Mouse (Mus musculus) brain, adult 2 months (tissue): ENCODE data around the gene Slc27a2.
"Not testable (repeated sequence)": the region's sequence is repeated elsewhere in the genome, so short reads cannot be mapped to it uniquely, and the experiment has no call there.

Experiments used
- DNase-seq: peaks from one replicate; pipeline ENCODE4 v3.0.0; 2011; ENCODE audit warnings: low read depth, low spot score

Slc27a2 gene

GRCm38 (mm10) chr2:126552357-126553290 lies at the start of gene Slc27a2:
Gene Slc27a2 (plus strand): TSS chr2:126552407.
- peak; percentile 45 for DNase-seq

GRCm38 (mm10) chr2:126505156-126505555 lies 47.1 kb upstream of the Slc27a2 start:
- no peak for DNase-seq

DNA sequence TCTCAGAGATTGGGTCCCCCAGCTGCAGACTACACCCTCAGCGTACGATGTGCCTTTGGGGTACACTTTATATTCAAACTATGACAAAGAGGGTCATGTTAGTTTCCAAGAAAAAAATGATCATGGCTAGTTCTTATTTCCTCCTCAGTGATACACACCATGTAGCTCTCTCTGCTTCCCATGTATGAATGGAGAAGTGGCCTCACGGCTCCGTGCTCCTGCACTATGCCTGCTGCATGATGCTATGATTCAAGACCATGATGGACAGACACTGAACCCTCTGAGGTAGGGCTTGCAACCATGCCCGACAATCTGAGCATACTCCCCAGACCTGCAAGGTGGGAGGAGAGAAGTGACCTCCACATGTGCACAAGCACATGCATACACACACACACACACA lies 44.7 kb upstream of the Slc27a2 start:
- DNase-seq, result no peak

- no peak for DNase-seq
These were observed 44.0 kb upstream of the Slc27a2 start for GRCm38 (mm10) chr2:126508228-126508627.

GRCm38 (mm10) chr2:126515069-126515826 lies 37.0 kb upstream of the Slc27a2 start:
- no peak for DNase-seq

GRCm38 (mm10) chr2:126519872-126520581 lies 32.2 kb upstream of the Slc27a2 start:
- no peak for DNase-seq

DNA sequence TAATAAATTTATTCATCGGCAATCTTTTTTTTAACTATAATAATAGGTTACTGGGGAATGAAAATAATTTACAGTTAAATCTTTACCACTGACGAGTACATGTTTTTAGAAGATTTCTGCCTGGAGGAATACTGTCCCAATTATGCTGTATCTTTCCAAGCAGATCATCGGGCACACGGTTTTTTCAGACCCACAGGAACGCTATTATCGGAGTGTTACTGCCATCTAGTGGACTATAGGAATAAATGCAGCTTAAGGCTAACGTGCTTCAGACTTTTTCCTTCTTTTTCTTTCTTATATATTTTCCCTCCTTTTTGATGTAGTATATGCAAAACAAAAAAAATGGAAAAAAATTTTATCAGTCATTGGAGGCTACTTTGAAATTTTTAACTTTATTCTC lies 31.4 kb upstream of the Slc27a2 start:
- peak; percentile 71 for DNase-seq

DNA sequence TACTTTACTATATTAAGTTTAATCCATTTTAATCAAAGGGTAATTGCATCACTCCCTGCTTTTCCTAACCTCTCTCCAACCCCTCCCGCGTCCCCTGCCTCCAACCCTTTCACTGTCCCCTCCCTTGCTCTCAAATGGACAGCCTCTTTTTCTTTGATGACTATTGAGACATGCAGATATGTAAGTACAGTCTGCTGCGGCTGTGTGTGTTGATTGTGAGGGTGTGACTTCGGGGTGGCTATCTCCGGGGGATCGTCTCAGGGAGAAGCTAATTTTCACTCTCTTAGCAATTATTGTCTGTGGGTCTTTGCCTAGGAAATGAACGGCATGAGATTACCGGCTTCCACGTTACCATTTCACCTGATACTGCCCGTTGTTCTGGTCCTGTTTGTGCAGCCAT lies 30.7 kb upstream of the Slc27a2 start:
- DNase-seq, result no peak

DNA sequence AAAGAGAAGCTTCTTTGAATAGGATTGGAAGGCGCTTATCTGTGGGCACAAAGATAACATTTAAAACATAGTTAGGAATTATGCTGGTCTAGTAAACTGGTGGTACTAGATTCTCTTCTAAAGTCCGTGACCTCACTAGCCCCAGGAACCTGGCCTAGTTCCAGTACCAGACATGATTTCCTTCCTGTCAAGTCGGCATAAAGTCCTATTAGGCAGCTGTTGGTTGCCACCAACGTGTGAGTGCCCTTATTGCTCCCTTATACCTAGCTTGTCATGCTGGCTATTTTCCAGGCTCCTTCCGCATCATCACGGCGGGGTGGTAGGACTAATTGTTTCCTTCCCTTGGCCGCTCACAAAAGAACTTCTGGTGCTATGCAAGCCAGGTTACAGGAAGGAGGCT lies 30.2 kb upstream of the Slc27a2 start:
- no peak for DNase-seq

DNA sequence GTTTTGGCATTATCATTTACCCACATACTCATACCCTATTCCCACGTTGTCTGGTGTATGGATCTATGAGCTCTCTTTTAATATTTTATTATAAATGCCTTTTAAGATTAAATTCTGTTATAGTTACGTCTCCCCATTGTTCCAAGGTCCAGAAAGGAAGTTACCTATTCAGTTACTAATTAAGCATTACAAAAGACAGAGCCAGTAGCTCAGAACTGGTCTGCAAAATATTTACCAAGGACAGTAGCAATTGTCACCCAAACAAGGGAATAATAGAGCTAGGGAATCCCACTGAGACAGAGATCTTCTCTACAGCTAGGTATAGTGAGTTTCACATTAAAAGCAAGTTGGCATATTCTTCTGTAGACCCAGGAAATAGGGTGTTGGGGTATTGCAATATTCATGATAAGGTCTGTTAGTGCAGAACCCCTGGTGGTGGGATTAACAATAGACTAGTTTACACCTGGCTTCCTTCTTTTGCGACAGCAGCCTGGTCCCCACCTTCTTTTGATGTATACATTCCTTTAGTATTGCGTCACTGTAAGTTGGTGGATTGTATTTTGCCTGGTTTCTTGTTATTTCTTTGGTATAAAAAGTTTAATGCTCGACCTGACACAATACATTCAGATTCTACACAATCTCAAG lies 29.0 kb upstream of the Slc27a2 start:
- not testable (repeated sequence) for DNase-seq

DNA sequence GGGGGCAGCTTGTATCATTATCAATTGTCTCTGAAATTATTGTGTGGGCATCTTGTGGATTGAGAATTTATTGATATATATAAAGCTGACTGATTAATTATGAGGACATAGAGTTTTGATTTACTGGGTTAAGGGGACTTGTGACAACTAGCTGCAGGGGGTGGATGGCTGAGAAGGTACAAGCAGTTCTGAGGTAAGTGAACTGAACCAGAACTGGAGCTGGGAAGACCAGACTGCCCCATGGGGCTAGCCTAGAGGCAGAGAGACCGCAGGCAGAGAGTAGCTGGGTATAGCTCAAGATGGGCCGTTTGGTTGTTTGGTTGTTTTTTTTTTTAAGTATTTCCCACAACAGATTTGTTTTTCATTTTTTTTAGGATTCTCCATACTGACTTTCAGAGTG lies 27.9 kb upstream of the Slc27a2 start:
- DNase-seq, result no peak

DNA sequence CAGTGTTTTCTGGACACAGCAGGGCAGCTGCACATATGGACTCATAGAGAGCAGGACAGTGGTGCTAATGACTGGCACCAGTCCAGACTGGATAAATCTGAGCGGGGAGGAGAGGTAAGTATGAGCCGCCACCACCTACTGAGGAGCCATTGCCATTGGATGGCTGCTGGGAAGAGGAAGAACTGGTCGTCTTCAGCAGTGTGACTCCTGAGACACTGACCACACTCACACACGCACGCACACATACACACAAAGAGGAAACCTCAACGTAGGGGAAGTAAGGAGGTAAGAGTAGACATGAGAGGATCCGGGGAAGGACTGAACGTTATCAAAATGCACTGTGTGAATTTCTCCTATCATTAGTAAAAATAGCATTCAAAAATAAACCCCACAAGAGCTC lies 24.7 kb upstream of the Slc27a2 start:
- no peak for DNase-seq

- DNase-seq, result no peak
These were observed 21.6 kb upstream of the Slc27a2 start for GRCm38 (mm10) chr2:126530581-126530980.

- no peak for DNase-seq
These were observed 14.6 kb upstream of the Slc27a2 start for GRCm38 (mm10) chr2:126537654-126538053.

- no peak for DNase-seq
These were observed 11.7 kb upstream of the Slc27a2 start for GRCm38 (mm10) chr2:126540390-126540925.

DNA sequence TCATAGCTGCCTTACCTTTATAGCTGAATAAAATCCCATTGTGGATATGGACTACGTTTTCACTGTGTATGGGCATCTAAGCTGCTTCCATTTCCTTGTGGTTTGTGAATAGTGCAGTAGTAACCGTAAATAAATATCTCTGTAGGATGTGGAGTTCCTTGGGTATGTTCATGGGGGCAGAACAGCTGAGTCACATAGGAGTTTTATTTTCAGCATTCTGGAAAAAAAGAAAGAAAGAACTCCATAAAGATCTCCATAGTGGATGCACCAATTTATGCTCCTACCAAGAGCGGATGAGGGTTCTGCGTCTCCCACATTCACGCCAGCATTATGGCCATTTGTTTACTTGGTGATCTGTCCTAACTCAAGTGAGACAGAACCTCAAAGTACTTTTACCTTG lies 10.0 kb upstream of the Slc27a2 start:
- DNase-seq, result peak; percentile 26

DNA sequence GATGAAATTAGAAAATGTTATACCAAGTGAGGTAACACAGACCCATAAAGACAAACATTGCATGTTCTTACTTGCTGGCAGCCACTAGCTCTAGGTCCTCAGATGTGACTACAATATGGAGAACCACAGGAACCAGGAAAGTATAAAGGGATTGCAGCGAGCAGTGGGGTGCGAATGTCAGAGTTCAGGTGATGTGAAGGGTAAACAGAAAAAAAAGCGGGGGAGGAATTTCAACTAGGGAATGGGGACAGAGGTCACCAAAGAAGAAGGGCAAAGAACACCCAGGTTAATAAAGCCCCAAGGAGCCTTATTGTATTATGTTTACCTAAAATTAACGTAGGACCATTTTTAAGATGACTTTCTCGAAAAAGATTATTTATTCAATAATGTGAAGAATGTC lies 6.9 kb upstream of the Slc27a2 start:
- DNase-seq, result no peak

GRCm38 (mm10) chr2:126546392-126546791 lies 5.8 kb upstream of the Slc27a2 start:
- no peak for DNase-seq

DNA sequence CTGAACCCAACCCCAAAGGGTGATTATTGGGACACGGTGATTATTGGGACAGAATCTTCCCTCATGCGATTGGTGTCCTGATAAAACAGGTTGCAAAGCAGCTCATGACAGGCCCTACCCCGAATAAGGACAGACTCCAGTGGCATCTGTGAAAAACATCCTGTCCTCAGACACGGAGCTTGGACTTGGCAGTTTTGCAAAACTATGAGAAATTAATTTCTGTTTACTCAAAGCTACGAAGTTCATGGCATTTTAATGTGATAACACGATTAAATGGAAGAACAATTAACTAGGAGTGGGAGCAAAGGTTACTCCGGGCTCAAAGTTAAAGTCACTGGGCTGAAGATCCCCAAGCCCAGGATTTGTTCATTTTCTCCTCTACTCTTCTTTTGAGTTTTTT lies 2.5 kb upstream of the Slc27a2 start:
- no peak for DNase-seq

- no peak for DNase-seq
These were observed 840 bp upstream of the Slc27a2 start for GRCm38 (mm10) chr2:126551244-126551890.

- DNase-seq, result no peak
These were observed 311 bp upstream of the Slc27a2 start for GRCm38 (mm10) chr2:126551896-126552295.
